Mouse (Mus musculus) liver, embryonic 14.5 days (tissue): ENCODE results near the gene Evi5.

Experiments used
- CTCF ChIP-seq: IDR thresholded peaks from 2 replicates; pipeline ENCODE4 v1.5.1; 2016; ENCODE audit warnings: antibody characterized with exemption, low read depth, control low read depth
- EP300 ChIP-seq: IDR thresholded peaks from 2 replicates; pipeline ENCODE4 v1.6.1; 2016; ENCODE audit warnings: antibody characterized with exemption, low read depth

GRCm38 (mm10) chr5:107759121-107759520 is 115.8 kb downstream of the Evi5 start:
- TF ChIP-seq CTCF, result no peak
- TF ChIP-seq EP300, result peak; percentile 87
